Mouse (Mus musculus) lung, postnatal 0 days (tissue): Measurements from ENCODE around the gene Hist1h1b.
"Not testable (repeated sequence)": the region's sequence is repeated elsewhere in the genome, so short reads cannot be mapped to it uniquely, and the experiment has no call there.

Source experiments
- CTCF ChIP-seq: IDR thresholded peaks from 2 replicates; pipeline ENCODE4 v1.5.1; 2016; ENCODE audit warnings: antibody characterized with exemption, mild to moderate bottlenecking
- EP300 ChIP-seq: IDR thresholded peaks from 2 replicates; pipeline ENCODE4 v1.6.1; 2016; ENCODE audit warnings: antibody characterized with exemption, mild to moderate bottlenecking, control low read depth

DNA sequence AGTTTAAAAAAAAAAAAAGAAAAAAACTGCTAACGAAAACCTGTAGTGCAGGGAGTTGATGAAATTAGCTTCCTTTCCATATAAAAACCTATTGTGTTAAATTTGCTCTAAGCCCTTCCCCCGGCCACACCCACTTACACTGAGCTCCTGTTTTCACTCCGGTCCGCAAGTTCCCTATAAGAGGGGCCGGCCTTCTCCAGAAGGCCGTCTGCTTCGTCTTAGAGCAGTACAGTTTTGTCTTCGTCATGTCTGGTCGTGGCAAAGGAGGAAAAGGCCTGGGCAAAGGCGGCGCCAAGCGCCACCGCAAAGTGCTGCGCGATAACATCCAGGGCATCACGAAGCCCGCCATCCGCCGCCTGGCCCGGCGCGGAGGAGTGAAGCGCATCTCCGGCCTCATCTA, 31.1 kb upstream of the Hist1h1b start, which contains the start of gene Hist1h4m:
- not testable (repeated sequence) for TF ChIP-seq EP300, CTCF
